Mouse (Mus musculus) small intestine, adult 2 months (tissue): ENCODE data around the gene Zfp219.
A peak's percentile ranks its signal among the peaks of the same experiment; 100 is the strongest.

ENCODE experiments used
- CTCF ChIP-seq: fragments of 200-500 bp; IDR thresholded peaks from 2 replicates; pipeline ENCODE4 v1.5.1; 2012; ENCODE audit warnings: low read depth, mild to moderate bottlenecking, control low read depth, inconsistent platforms, low read length, moderate library complexity, mixed read lengths; ENCODE audit not compliant: insufficient replicate concordance, insufficient read length; ENCODE audit errors: extremely low read depth
- POLR2A ChIP-seq: fragments of 200-500 bp; IDR thresholded peaks from 2 replicates; pipeline ENCODE4 v1.6.1; 2012; ENCODE audit warnings: low read depth, mild to moderate bottlenecking, control low read depth, inconsistent platforms, low read length, moderate library complexity

GRCm38 (mm10) chr14:52019051-52019589 lies 1.4 kb downstream of the Zfp219 start:
- TF ChIP-seq CTCF: peak; percentile 43; the same call in 1 of the 2 replicates
- TF ChIP-seq POLR2A: no peak
